Mouse (Mus musculus) ES-Bruce4 (cell line): ENCODE measurements around the gene Slc22a6.

Experiments
- CTCF ChIP-seq: IDR thresholded peaks from one replicate; pipeline ENCODE4 v1.8.1; 2011; ENCODE audit warnings: low read depth, low read length
- POLR2A ChIP-seq: IDR thresholded peaks from one replicate; pipeline ENCODE4 v1.8.1; 2011; ENCODE audit warnings: low read length; ENCODE audit not compliant: insufficient read depth

GRCm38 (mm10) chr19:8572485-8572884 is 45.4 kb upstream of the Slc22a6 start:
- TF ChIP-seq CTCF (no peak), POLR2A (no peak)
